Mouse (Mus musculus): ENCODE measurements around the gene Slc5a11. TPM values are rescaled to one million over a fixed set of nuclear protein-coding genes. Genes with fewer than 3 reads are reported as not detected.

Slc5a11 gene
- polyA plus RNA-seq, 2 experiments: 0.08 to 0.26 TPM

DNA sequence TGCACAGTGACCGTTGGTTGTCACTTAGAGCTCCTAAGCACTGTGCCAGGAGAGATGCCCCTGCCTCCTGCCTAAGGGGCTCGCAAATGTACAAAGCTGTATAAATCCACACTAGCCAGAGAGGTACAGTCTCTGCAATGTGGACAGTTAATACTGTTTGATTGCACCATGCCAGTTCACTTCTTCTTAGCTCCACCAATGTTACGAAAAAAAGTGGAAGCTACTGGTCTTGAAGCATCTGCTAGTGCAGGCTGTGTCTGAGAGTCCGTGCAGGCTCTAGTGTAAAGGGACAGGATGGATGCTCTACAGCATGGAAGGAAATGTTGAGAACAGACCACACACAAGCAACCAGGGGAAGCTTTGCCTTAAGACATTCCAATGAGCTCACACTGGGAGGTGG lies 62.0 kb downstream of the Slc5a11 start:
- Histone ChIP-seq H3K4me2 (replicated peaks; ENCODE audit: low read depth, low read length, severe bottlenecking) (no peak overlapping the region), H3K27ac (replicated peaks; ENCODE audit: low read depth, low read length) (no peak overlapping the region), H3K9ac (ENCODE audit: low read depth, low read length, severe bottlenecking) (no peak overlapping the region), H3K36me3 (ENCODE audit: control insufficient read depth, insufficient read depth, low read length) (peaks cover 29% of the 10 kb centered on the region), H3K4me1 (ENCODE audit: control insufficient read depth, insufficient read depth, low read length) (no peaks in the 10 kb centered on the region), H3K9me3 (ENCODE audit: control insufficient read depth, low read length) (no peaks in the 10 kb centered on the region), H3K4me3 (replicated peaks; ENCODE audit: low read length) (no peak overlapping the region), H3K27me3 (ENCODE audit: control insufficient read depth, insufficient read depth, low read length) (no peaks in the 10 kb centered on the region)
- WGBS: 81% methylated on average over 4 of the region's 4 CpGs
- no peak for ATAC-seq (ENCODE audit: low FRiP score, low read depth)
- no peak for DNase-seq (ENCODE audit: low spot score)
- no peak for TF ChIP-seq POLR2A (IDR thresholded peaks at IDR 0.05; ENCODE audit: borderline replicate concordance, extremely low read depth, insufficient read depth, insufficient read length)

DNA sequence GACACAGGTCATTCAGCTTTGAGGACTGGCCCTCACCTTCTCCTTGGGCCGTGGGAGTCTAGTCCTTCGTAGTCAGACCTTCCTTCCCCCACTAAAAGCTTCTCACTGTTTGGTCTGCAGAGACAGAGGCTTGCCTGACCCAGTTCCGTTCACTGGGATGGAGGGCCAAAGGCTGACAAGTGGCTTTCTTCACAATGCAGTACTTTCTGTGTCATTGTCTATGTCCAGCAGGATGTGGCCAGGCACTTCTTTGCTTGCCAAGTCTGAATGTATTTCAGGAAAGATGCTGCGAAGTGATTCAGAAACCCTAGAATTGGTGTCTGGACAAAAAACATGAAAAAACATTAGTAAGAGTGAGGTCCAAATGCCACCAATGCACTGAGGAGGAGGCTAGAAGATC lies 65.2 kb downstream of the Slc5a11 start:
- no peak for DNase-seq (ENCODE audit: low spot score)
- no peaks in the 10 kb centered on the region for H3K27me3 ChIP-seq (ENCODE audit: control insufficient read depth, insufficient read depth, low read length)
- no peak overlapping the region for H3K9ac ChIP-seq (ENCODE audit: low read depth, low read length, severe bottlenecking)
- WGBS: 94% methylated on average over 4 of the region's 4 CpGs
- no peak for ATAC-seq (ENCODE audit: low FRiP score, low read depth)
- H3K4me1 ChIP-seq (ENCODE audit: control insufficient read depth, insufficient read depth, low read length): no peaks in the 10 kb centered on the region
- H3K36me3 ChIP-seq (ENCODE audit: control insufficient read depth, insufficient read depth, low read length): peaks cover 36% of the 10 kb centered on the region
- TF ChIP-seq POLR2A (IDR thresholded peaks at IDR 0.05; ENCODE audit: borderline replicate concordance, extremely low read depth, insufficient read depth, insufficient read length): no peak
- H3K27ac ChIP-seq (replicated peaks; ENCODE audit: low read depth, low read length): no peak overlapping the region
- no peak overlapping the region for H3K4me3 ChIP-seq (replicated peaks; ENCODE audit: low read length)
- H3K9me3 ChIP-seq (ENCODE audit: control insufficient read depth, low read length): no peaks in the 10 kb centered on the region
- no peak overlapping the region for H3K4me2 ChIP-seq (replicated peaks; ENCODE audit: low read depth, low read length, severe bottlenecking)

DNA sequence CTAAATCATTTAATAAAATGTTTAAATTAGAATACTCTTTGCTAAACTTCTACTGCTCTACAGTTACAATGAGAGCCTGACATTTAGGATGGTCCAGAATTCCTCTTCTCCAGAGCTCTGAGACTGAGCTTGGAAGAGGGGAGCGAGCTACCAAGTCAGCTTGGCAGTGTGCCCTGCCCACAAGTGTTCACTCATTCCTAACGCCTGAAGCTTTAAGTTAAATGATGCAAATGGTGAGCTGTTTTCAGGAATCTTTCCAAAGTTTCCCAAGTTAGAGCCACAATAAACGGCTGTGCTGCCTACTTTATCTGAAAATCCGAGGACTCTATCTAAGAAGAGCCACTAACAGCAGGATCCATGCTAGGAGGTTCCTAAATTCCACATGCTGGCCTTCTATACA lies 69.2 kb downstream of the Slc5a11 start:
- Histone ChIP-seq H3K27ac (replicated peaks; ENCODE audit: low read depth, low read length) (no peak overlapping the region), H3K4me2 (replicated peaks; ENCODE audit: low read depth, low read length, severe bottlenecking) (no peak overlapping the region), H3K4me1 (ENCODE audit: control insufficient read depth, insufficient read depth, low read length) (no peaks in the 10 kb centered on the region), H3K36me3 (ENCODE audit: control insufficient read depth, insufficient read depth, low read length) (peaks cover 61% of the 10 kb centered on the region), H3K9me3 (ENCODE audit: control insufficient read depth, low read length) (no peaks in the 10 kb centered on the region), H3K27me3 (ENCODE audit: control insufficient read depth, insufficient read depth, low read length) (no peaks in the 10 kb centered on the region), H3K9ac (ENCODE audit: low read depth, low read length, severe bottlenecking) (no peak overlapping the region), H3K4me3 (replicated peaks; ENCODE audit: low read length) (no peak overlapping the region)
- no peak for TF ChIP-seq POLR2A (IDR thresholded peaks at IDR 0.05; ENCODE audit: borderline replicate concordance, extremely low read depth, insufficient read depth, insufficient read length)
- WGBS: 68% methylated on average over 4 of the region's 4 CpGs
- DNase-seq (ENCODE audit: low spot score): peak; percentile 21
- ATAC-seq (ENCODE audit: low FRiP score, low read depth): no peak

DNA sequence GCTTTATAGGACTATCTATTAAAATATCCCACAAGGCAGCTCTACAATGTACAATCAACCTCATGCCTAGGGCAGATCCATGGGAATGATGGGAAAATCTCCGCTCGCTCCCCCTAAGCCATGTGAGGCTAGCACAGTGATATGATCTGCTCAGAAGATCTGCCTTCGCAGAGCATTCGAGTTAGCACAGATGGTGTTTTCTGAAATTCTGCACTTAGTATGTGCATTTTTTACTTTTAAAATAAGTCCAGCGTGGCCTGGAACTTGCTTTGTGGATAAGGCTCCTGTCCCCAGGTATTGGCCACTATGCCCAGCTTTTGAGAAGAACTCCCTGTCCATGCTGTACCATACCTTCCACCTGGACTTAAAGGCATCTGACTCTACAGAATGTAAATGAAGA lies 71.3 kb downstream of the Slc5a11 start:
- DNase-seq (ENCODE audit: low spot score) (no peak), ATAC-seq (ENCODE audit: low FRiP score, low read depth) (no peak)
- no peaks in the 10 kb centered on the region for H3K4me1 ChIP-seq (ENCODE audit: control insufficient read depth, insufficient read depth, low read length)
- H3K27ac ChIP-seq (replicated peaks; ENCODE audit: low read depth, low read length): no peak overlapping the region
- no peak overlapping the region for H3K4me3 ChIP-seq (replicated peaks; ENCODE audit: low read length)
- no peak for TF ChIP-seq POLR2A (IDR thresholded peaks at IDR 0.05; ENCODE audit: borderline replicate concordance, extremely low read depth, insufficient read depth, insufficient read length)
- H3K9ac ChIP-seq (ENCODE audit: low read depth, low read length, severe bottlenecking): no peak overlapping the region
- H3K9me3 ChIP-seq (ENCODE audit: control insufficient read depth, low read length): no peaks in the 10 kb centered on the region
- no peaks in the 10 kb centered on the region for H3K27me3 ChIP-seq (ENCODE audit: control insufficient read depth, insufficient read depth, low read length)
- no peak overlapping the region for H3K4me2 ChIP-seq (replicated peaks; ENCODE audit: low read depth, low read length, severe bottlenecking)
- WGBS: 96% methylated on average over 5 of the region's 5 CpGs
- peaks cover 60% of the 10 kb centered on the region for H3K36me3 ChIP-seq (ENCODE audit: control insufficient read depth, insufficient read depth, low read length)

DNA sequence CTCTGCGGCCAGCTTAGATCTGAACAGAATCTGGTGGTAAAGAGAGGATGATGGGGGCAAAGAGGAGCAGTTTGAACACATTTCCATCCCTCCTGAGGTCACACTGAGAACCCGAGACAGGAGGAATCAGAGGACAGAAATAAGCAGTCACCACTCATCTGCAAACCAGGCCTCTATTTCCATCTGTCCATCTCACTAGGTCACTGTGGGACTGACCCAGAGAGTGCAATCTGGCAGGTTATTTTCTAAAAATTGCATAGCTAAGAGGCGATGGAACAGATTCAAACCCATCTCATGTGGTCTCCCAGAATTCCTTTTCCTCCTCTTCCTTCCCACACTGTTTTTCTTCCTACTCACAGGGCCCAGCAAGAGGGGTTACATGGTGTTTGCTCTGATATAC lies 73.3 kb downstream of the Slc5a11 start:
- no peak for TF ChIP-seq POLR2A (IDR thresholded peaks at IDR 0.05; ENCODE audit: borderline replicate concordance, extremely low read depth, insufficient read depth, insufficient read length)
- no peak overlapping the region for H3K27ac ChIP-seq (replicated peaks; ENCODE audit: low read depth, low read length)
- H3K9me3 ChIP-seq (ENCODE audit: control insufficient read depth, low read length): no peaks in the 10 kb centered on the region
- no peaks in the 10 kb centered on the region for H3K4me1 ChIP-seq (ENCODE audit: control insufficient read depth, insufficient read depth, low read length)
- H3K27me3 ChIP-seq (ENCODE audit: control insufficient read depth, insufficient read depth, low read length): no peaks in the 10 kb centered on the region
- DNase-seq (ENCODE audit: low spot score) (no peak), ATAC-seq (ENCODE audit: low FRiP score, low read depth) (no peak)
- H3K9ac ChIP-seq (ENCODE audit: low read depth, low read length, severe bottlenecking): no peak overlapping the region
- WGBS: 89% methylated on average over 3 of the region's 3 CpGs
- H3K4me2 ChIP-seq (replicated peaks; ENCODE audit: low read depth, low read length, severe bottlenecking): no peak overlapping the region
- H3K4me3 ChIP-seq (replicated peaks; ENCODE audit: low read length): no peak overlapping the region
- H3K36me3 ChIP-seq (ENCODE audit: control insufficient read depth, insufficient read depth, low read length): peaks cover 64% of the 10 kb centered on the region

DNA sequence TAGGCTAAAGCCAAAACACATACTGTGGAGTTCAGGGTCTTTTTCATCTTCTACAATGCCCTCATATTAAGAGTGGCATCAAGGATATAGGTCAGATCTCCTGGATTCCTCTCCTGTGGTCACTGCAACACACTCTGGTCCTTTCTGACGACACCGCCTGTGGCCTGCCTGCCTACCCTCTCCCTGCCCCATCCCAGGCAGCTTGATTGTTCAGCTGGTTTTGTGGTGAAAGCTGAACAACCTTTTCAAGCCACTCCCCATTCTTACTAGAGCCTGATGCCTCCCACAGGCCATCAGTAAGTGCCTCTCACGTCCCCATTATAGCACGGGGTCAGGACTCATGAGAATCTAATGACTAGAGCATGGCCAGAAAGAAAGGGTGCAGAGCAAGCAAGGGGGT lies 74.6 kb downstream of the Slc5a11 start:
- H3K4me2 ChIP-seq (replicated peaks; ENCODE audit: low read depth, low read length, severe bottlenecking): no peak overlapping the region
- no peak overlapping the region for H3K9ac ChIP-seq (ENCODE audit: low read depth, low read length, severe bottlenecking)
- H3K36me3 ChIP-seq (ENCODE audit: control insufficient read depth, insufficient read depth, low read length): peaks cover 70% of the 10 kb centered on the region
- no peak for TF ChIP-seq POLR2A (IDR thresholded peaks at IDR 0.05; ENCODE audit: borderline replicate concordance, extremely low read depth, insufficient read depth, insufficient read length)
- H3K27ac ChIP-seq (replicated peaks; ENCODE audit: low read depth, low read length): no peak overlapping the region
- no peak overlapping the region for H3K4me3 ChIP-seq (replicated peaks; ENCODE audit: low read length)
- DNase-seq (ENCODE audit: low spot score) (no peak), ATAC-seq (ENCODE audit: low FRiP score, low read depth) (no peak)
- no peaks in the 10 kb centered on the region for H3K27me3 ChIP-seq (ENCODE audit: control insufficient read depth, insufficient read depth, low read length)
- H3K9me3 ChIP-seq (ENCODE audit: control insufficient read depth, low read length): no peaks in the 10 kb centered on the region
- H3K4me1 ChIP-seq (ENCODE audit: control insufficient read depth, insufficient read depth, low read length): no peaks in the 10 kb centered on the region
- 81% methylated on average over 4 of the region's 4 CpGs for whole genome bisulfite sequencing
